Mouse (Mus musculus): ENCODE measurements around the gene Zdhhc11. TPM values are rescaled to one million over a fixed set of nuclear protein-coding genes. Genes with fewer than 3 reads are reported as not detected.
"Not testable (repeated sequence)": the region's sequence is repeated elsewhere in the genome, so short reads cannot be mapped to it uniquely, and the experiment has no call there.

The Zdhhc11 gene
- total and polyA plus RNA-seq, 2 experiments from 2014 or later = not detected

DNA sequence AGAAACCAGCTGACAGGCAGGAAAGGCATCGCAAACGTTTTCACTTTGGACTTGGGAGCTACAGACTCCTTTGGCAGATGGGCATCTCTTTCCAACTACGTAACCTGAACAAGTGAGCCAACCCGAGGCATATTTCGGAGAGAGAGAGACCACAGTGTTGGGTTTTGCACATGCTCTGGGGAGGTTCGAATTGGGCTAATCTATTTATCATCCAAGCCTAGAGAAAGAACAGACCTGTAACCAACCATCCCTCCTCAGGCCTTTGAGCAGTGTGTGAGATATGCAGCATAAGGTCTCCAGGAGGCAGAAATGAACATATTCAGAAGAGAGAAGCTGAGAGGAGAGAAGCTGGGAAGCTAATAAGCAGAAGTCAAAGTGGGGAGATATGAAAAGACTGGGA is 37.3 kb downstream of the Zdhhc11 start:
- no peaks in the 10 kb centered on the region for H3K9me3 ChIP-seq (ENCODE audit: low read length)
- H3K4me1 ChIP-seq (ENCODE audit: insufficient read depth, low read length) = no peaks in the 10 kb centered on the region
- H3K4me3 ChIP-seq (ENCODE audit: low read length) = no peak overlapping the region
- ATAC-seq = no peak
- no peak overlapping the region for H3K4me2 ChIP-seq (ENCODE audit: low read depth, low read length)
- no peaks in the 10 kb centered on the region for H3K36me3 ChIP-seq (ENCODE audit: insufficient read depth, low read length)
- H3K9ac ChIP-seq (replicated peaks; ENCODE audit: low read length) = no peak overlapping the region
- TF ChIP-seq CTCF (IDR thresholded peaks at IDR 0.05; ENCODE audit: low read depth) = no peak
- no peaks in the 10 kb centered on the region for H3K27me3 ChIP-seq (ENCODE audit: insufficient read depth, low read length)
- DNase-seq (ENCODE audit: low spot score) = no peak
- H3K27ac ChIP-seq = no peak overlapping the region
- 80% methylated on average over 6 of the region's 6 CpGs for WGBS

DNA sequence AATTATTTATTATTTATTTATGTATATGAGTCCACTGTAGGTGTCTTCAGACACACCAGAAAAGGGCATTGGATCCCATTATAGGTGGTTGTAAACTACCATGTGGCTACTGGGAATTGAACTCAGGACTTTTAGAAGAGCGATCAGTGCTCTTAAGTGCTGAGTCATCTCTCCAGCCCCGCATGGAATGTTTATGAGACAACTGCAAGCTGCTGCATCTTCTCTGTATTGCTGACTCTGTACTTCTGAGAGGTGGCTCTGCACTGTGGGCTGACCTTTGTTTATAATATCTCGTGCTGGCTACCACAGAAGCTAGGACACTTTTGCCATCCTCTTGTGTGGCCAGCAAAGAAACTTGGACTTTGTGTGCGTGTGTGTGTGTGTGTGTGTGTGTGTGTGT is 37.8 kb downstream of the Zdhhc11 start:
- no peaks in the 10 kb centered on the region for H3K4me1 ChIP-seq (ENCODE audit: insufficient read depth, low read length)
- H3K4me3 ChIP-seq (ENCODE audit: low read length) = no peak overlapping the region
- WGBS = 71% methylated on average over 4 of the region's 4 CpGs
- no peaks in the 10 kb centered on the region for H3K36me3 ChIP-seq (ENCODE audit: insufficient read depth, low read length)
- no peaks in the 10 kb centered on the region for H3K27me3 ChIP-seq (ENCODE audit: insufficient read depth, low read length)
- DNase-seq (ENCODE audit: low spot score) (no peak), ATAC-seq (no peak)
- no peak for TF ChIP-seq CTCF (IDR thresholded peaks at IDR 0.05; ENCODE audit: low read depth)
- H3K9me3 ChIP-seq (ENCODE audit: low read length) = no peaks in the 10 kb centered on the region
- no peak overlapping the region for H3K27ac ChIP-seq
- no peak overlapping the region for H3K4me2 ChIP-seq (ENCODE audit: low read depth, low read length)
- no peak overlapping the region for H3K9ac ChIP-seq (replicated peaks; ENCODE audit: low read length)

DNA sequence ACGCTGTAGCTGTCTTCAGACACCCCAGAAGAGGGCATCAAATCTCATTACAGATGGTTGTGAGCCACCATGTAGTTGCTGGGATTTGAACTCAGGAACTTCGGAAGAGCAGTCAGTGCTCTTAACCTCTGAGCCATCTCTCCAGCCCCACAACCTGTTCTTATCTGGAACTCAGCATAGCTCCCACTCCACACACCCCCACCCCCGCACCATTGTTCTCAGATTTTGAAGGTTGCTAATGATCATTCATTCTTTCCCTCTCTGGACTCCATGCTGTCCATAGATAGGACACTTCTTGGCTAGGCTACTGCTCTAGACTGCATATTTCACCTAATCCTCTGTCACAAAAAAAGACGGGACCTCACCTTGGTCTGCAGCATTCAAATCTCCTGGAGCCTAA is 43.2 kb downstream of the Zdhhc11 start:
- not testable (repeated sequence) for ATAC-seq; H3K36me3 ChIP-seq (ENCODE audit: insufficient read depth, low read length); H3K27ac ChIP-seq; H3K9me3 ChIP-seq (ENCODE audit: low read length); H3K4me2 ChIP-seq (ENCODE audit: low read depth, low read length); H3K9ac ChIP-seq (replicated peaks; ENCODE audit: low read length); H3K27me3 ChIP-seq (ENCODE audit: insufficient read depth, low read length); H3K4me3 ChIP-seq (ENCODE audit: low read length); DNase-seq (ENCODE audit: low spot score)
- H3K4me1 ChIP-seq (ENCODE audit: insufficient read depth, low read length) = peaks cover 11% of the 10 kb centered on the region
- 86% methylated on average over 4 of the region's 4 CpGs for WGBS

DNA sequence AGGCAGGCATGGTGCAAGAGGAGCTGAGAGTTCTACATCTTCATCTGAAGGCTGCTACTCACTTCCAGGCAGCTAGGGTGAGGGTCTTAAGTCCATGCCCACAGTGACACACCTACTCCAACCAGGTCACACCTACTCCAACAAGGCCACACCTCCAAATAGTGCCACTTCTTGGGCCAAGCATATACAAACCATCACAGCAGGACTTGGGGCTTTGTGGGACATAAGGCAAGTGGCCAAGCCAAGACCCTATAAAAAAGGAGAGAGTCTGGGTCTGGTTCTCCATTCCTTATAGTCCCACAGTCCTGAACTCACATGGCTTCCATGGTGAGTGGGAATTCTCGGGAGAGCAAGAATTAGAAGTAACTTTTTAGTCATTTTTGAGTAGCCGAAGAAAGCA is 44.6 kb downstream of the Zdhhc11 start:
- H3K27me3 ChIP-seq (ENCODE audit: insufficient read depth, low read length); H3K27ac ChIP-seq; H3K9ac ChIP-seq (replicated peaks; ENCODE audit: low read length); DNase-seq (ENCODE audit: low spot score); ATAC-seq; H3K4me3 ChIP-seq (ENCODE audit: low read length); H3K9me3 ChIP-seq (ENCODE audit: low read length); H3K36me3 ChIP-seq (ENCODE audit: insufficient read depth, low read length): not testable (repeated sequence)
- 80% methylated on average over 2 of the region's 2 CpGs for WGBS
- Histone ChIP-seq H3K4me2 (ENCODE audit: low read depth, low read length) (peak overlapping the region; percentile 96; the same call in 1 of the 2 replicates), H3K4me1 (ENCODE audit: insufficient read depth, low read length) (peaks cover 12% of the 10 kb centered on the region)

DNA sequence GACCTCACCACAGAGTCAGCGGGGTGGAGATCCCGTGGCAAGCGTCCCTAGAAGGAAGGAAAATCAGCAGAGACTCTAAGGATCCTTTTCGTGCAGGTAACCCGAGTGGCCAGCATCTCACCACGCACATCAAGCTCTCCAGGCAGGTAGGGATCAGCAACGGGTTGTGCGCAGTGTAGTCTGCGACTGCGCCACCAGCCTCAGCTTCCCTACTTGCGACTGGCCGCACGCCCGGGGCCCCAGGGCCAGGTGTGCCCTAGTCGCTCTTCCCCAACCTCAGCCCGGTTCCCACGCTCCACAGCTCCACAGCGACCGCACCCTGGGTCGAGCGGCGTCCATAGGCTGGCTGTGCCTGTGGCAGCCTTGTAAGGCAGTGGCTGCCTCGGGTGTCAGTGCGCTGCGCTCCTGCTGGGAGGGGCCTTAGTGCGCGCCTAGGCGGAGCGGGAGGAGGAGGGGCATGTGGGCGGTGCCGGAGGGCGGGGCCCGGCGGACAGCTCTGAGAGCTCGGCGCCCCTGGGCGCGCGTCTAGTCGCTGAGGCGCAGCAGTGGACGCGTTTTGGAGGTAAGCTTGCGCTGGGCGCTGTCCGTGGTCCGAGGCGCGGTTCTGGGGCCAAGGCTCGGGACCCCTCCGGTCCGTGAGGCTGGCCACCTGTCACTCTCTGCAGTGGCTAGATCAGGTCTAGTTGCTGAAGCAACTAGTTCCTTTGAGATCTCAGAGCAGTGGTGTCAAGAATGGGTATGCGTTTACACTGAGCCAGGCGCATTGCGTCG is 45.5 kb downstream of the Zdhhc11 start, which contains the start of gene Tppp:
Gene Tppp (plus strand): TSS at position 460 of the 771 bp plus-strand sequence.
- no peaks in the 10 kb centered on the region for H3K27me3 ChIP-seq (ENCODE audit: insufficient read depth, low read length)
- H3K9me3 ChIP-seq (ENCODE audit: low read length) = no peaks in the 10 kb centered on the region
- peaks cover 12% of the 10 kb centered on the region for H3K4me1 ChIP-seq (ENCODE audit: insufficient read depth, low read length)
- H3K9ac ChIP-seq (replicated peaks; ENCODE audit: low read length) = peak within 1 kb of the TSS; percentile 75
- no peaks in the 10 kb centered on the region for H3K36me3 ChIP-seq (ENCODE audit: insufficient read depth, low read length)
- peak within 1 kb of the TSS; percentile 96 for H3K4me2 ChIP-seq (ENCODE audit: low read depth, low read length)
- WGBS = under 1% methylated on average over 56 of the region's 56 CpGs
- ATAC-seq (peak; percentile 92), DNase-seq (ENCODE audit: low spot score) (peak; percentile 91)
- H3K4me3 ChIP-seq (ENCODE audit: low read length) = peak within 1 kb of the TSS; percentile 69
- peak within 1 kb of the TSS; percentile 90 for H3K27ac ChIP-seq
- TF ChIP-seq CTCF (IDR thresholded peaks at IDR 0.05; ENCODE audit: low read depth) = 0 out of 2 replicates have a peak, but pooled peaks have one; percentile 2

DNA sequence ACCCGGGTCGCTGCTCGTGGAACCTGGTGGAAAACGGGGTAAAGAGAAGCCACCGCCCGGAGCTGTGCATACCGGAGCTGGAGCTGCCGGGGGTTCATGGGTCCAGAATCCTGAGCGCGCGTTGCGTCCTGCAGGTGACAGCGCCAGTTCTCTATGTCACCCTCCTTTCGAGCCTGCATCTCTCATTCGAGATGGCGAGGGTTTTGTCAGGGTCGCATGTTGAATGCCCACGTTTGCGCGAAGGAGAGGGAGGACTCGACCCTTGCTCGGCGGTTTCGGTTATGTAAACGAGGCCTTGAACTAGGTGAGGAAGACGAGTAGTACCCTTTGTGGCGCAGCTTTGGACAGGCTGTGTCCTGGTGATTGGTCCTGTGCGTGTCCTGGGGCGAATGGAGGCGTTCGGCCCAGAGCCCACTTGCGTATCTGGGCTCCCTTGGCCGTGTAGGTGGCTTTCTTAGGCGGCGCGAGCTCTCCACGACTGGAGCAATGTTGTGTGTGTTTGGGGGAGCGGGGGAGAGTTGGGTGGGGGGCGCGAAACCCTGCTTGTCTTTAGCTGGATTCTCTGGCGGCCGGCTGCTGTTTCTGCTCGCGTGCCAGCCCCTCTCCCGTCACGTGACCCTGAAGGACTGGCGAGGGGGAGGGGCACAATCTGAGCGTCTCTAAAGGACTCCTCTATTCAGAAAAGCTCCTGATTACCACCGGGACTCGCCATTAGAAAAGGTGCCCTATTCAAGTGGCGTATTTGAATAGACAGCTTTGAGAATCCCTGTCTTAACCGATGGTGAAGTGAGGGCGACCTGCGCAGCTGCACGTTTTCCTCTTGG is 46.4 kb downstream of the Zdhhc11 start:
- peak overlapping the region; percentile 90 for H3K27ac ChIP-seq
- no peaks in the 10 kb centered on the region for H3K9me3 ChIP-seq (ENCODE audit: low read length)
- H3K27me3 ChIP-seq (ENCODE audit: insufficient read depth, low read length) = no peaks in the 10 kb centered on the region
- under 1% methylated on average over 55 of the region's 55 CpGs for WGBS
- H3K4me1 ChIP-seq (ENCODE audit: insufficient read depth, low read length) = peaks cover 12% of the 10 kb centered on the region
- peak overlapping the region; percentile 75 for H3K9ac ChIP-seq (replicated peaks; ENCODE audit: low read length)
- H3K4me3 ChIP-seq (ENCODE audit: low read length) = peak overlapping the region; percentile 69
- peak overlapping the region; percentile 96 for H3K4me2 ChIP-seq (ENCODE audit: low read depth, low read length)
- DNase-seq (ENCODE audit: low spot score) = peak; percentile 89
- no peaks in the 10 kb centered on the region for H3K36me3 ChIP-seq (ENCODE audit: insufficient read depth, low read length)
- peak; percentile 66 for ATAC-seq
- no peak for TF ChIP-seq CTCF (IDR thresholded peaks at IDR 0.05; ENCODE audit: low read depth)
